ENCODE assay signal across 8 mouse cellular contexts in genomic region chr5:92503856-92504618, GRCm38 (mm10). TPM values are rescaled to one million over a fixed set of nuclear protein-coding genes. Genes with fewer than 3 reads are reported as not detected.
DNase-seq lines count a peak whose midpoint lies in the region; ATAC-seq lines count a peak whose summit lies in the region.

No protein-coding gene starts in this region.

- H3K36me3 ChIP-seq in lung, embryonic 16.5 days (ENCODE audit: control insufficient read depth, insufficient read depth, low read length) = no peaks in the 10 kb centered on the region
- H3K36me3 ChIP-seq in embryonic facial prominence, embryonic 11.5 days (replicated peaks; ENCODE audit: control insufficient read depth, insufficient read depth, low read depth, low read length) = no peaks in the 10 kb centered on the region
- H3K36me3 ChIP-seq in limb, embryonic 10.5 days = no peaks in the 10 kb centered on the region
- no peaks in the 10 kb centered on the region for H3K36me3 ChIP-seq in neural tube, embryonic 15.5 days

- H3K4me1 ChIP-seq in lung, embryonic 16.5 days (replicated peaks; ENCODE audit: control insufficient read depth, insufficient read depth, low read length) = peaks cover 30% of the 10 kb centered on the region
- no peaks in the 10 kb centered on the region for H3K4me1 ChIP-seq in embryonic facial prominence, embryonic 11.5 days (ENCODE audit: control insufficient read depth, insufficient read depth, low read length)
- H3K4me1 ChIP-seq in limb, embryonic 10.5 days = peaks cover 39% of the 10 kb centered on the region
- H3K4me1 ChIP-seq in neural tube, embryonic 15.5 days = peaks cover 43% of the 10 kb centered on the region

- H3K27me3 ChIP-seq in lung, embryonic 16.5 days (ENCODE audit: control insufficient read depth, insufficient read depth, low read depth, low read length) = no peaks in the 10 kb centered on the region
- no peaks in the 10 kb centered on the region for H3K27me3 ChIP-seq in embryonic facial prominence, embryonic 11.5 days (ENCODE audit: control insufficient read depth, insufficient read depth, low read length)
- no peaks in the 10 kb centered on the region for H3K27me3 ChIP-seq in limb, embryonic 10.5 days (ENCODE audit: low read depth, poor library complexity, severe bottlenecking)
- H3K27me3 ChIP-seq in neural tube, embryonic 15.5 days (replicated peaks) = no peaks in the 10 kb centered on the region

- no peak for ATAC-seq in lung, embryonic 16.5 days (ENCODE audit: low read depth)
- no peak for ATAC-seq in embryonic facial prominence, embryonic 11.5 days (replicated peaks; ENCODE audit: insufficient number of reproducible peaks, low FRiP score, low TSS enrichment, low read depth)
- no peak for ATAC-seq in neural tube, embryonic 15.5 days (ENCODE audit: low FRiP score)

- H3K9ac ChIP-seq in lung, embryonic 16.5 days (ENCODE audit: low read length) = peak overlapping the region; percentile 75
- H3K9ac ChIP-seq in embryonic facial prominence, embryonic 11.5 days (replicated peaks; ENCODE audit: low read length) = peak overlapping the region; percentile 91
- peak overlapping the region; percentile 97 for H3K9ac ChIP-seq in neural tube, embryonic 15.5 days (replicated peaks)

- peak overlapping the region; percentile 93 for H3K27ac ChIP-seq in lung, embryonic 16.5 days (ENCODE audit: low read length)
- no peak overlapping the region for H3K27ac ChIP-seq in embryonic facial prominence, embryonic 11.5 days (replicated peaks; ENCODE audit: low read depth, low read length)
- peak overlapping the region; percentile 96 for H3K27ac ChIP-seq in limb, embryonic 10.5 days
- H3K27ac ChIP-seq in neural tube, embryonic 15.5 days (replicated peaks) = peak overlapping the region; percentile 96

- peak overlapping the region; percentile 64 for H3K4me3 ChIP-seq in lung, embryonic 16.5 days (ENCODE audit: low read length)
- H3K4me3 ChIP-seq in embryonic facial prominence, embryonic 11.5 days (ENCODE audit: low read depth, low read length) = peak overlapping the region; percentile 89
- H3K4me3 ChIP-seq in limb, embryonic 10.5 days = peak overlapping the region; percentile 92
- peak overlapping the region; percentile 79 for H3K4me3 ChIP-seq in neural tube, embryonic 15.5 days (replicated peaks)

- WGBS in lung, embryonic 16.5 days = 38% methylated on average over 7 of the region's 7 CpGs
- 33% methylated on average over 7 of the region's 7 CpGs for WGBS in embryonic facial prominence, embryonic 11.5 days
- 42% methylated on average over 7 of the region's 7 CpGs for WGBS in limb, embryonic 10.5 days
- WGBS in neural tube, embryonic 15.5 days = 19% methylated on average over 7 of the region's 7 CpGs

- H3K4me2 ChIP-seq in lung, embryonic 16.5 days (ENCODE audit: low read depth, low read length) = peak overlapping the region; percentile 62
- peak overlapping the region; percentile 78 for H3K4me2 ChIP-seq in embryonic facial prominence, embryonic 11.5 days (ENCODE audit: low read depth, low read length)
- H3K4me2 ChIP-seq in neural tube, embryonic 15.5 days = peak overlapping the region; percentile 67

- H3K9me3 ChIP-seq in lung, embryonic 16.5 days (ENCODE audit: control insufficient read depth, low read length) = no peaks in the 10 kb centered on the region
- H3K9me3 ChIP-seq in embryonic facial prominence, embryonic 11.5 days (replicated peaks; ENCODE audit: control insufficient read depth, low read length) = no peaks in the 10 kb centered on the region
- H3K9me3 ChIP-seq in limb, embryonic 10.5 days (replicated peaks) = no peaks in the 10 kb centered on the region
- H3K9me3 ChIP-seq in neural tube, embryonic 15.5 days (replicated peaks) = no peaks in the 10 kb centered on the region

- no peak for DNase-seq in lung, postnatal 10 days
- DNase-seq in embryonic facial prominence, embryonic 11.5 days (ENCODE audit: low spot score) = no peak
- DNase-seq in limb, embryonic 10.5 days (ENCODE audit: low spot score) = no peak
- no peak for DNase-seq in cerebellum, adult 18-20 months
- no peak for DNase-seq in urinary bladder, postnatal 36 days (ENCODE audit: low spot score in 2 of 2)
- no peak for DNase-seq in layer of hippocampus, adult 9-10 months (ENCODE audit: low spot score)

RNA-seq across cellular contexts. Expression of gene Scarb2, which starts 2.6 kb away (rescaled TPM):
- 18.6 and 20.1 TPM in 2 replicates for polyA plus RNA-seq in lung, embryonic 16.5 days (2015; fragmentation: Nextera tagmentation; extraction: Ambion mirVana)
- polyA plus RNA-seq in embryonic facial prominence, embryonic 11.5 days (2014; fragmentation: Nextera tagmentation; extraction: Ambion mirVana) = 8.7 and 9.7 TPM in 2 replicates
- polyA plus RNA-seq in limb, embryonic 10.5 days (2016; fragmentation: Nextera tagmentation; extraction: Ambion mirVana) = 5.7 and 7.2 TPM in 2 replicates
- 21.2 and 21.3 TPM in 2 replicates for polyA plus RNA-seq in neural tube, embryonic 15.5 days (2015; fragmentation: Nextera tagmentation; extraction: Ambion mirVana)

RNA-seq across cellular contexts. Expression of gene Fam47e, which starts 50.8 kb away (rescaled TPM):
- polyA plus RNA-seq in lung, embryonic 16.5 days (2015; fragmentation: Nextera tagmentation; extraction: Ambion mirVana) = 4.2 and 6.9 TPM in 2 replicates
- polyA plus RNA-seq in embryonic facial prominence, embryonic 11.5 days (2014; fragmentation: Nextera tagmentation; extraction: Ambion mirVana) = not detected in 2 replicates
- polyA plus RNA-seq in limb, embryonic 10.5 days (2016; fragmentation: Nextera tagmentation; extraction: Ambion mirVana) = not detected in 2 replicates
- 1.2 and 1.8 TPM in 2 replicates for polyA plus RNA-seq in neural tube, embryonic 15.5 days (2015; fragmentation: Nextera tagmentation; extraction: Ambion mirVana)
